Mouse (Mus musculus) stomach, embryonic 15.5 days (tissue): ENCODE measurements at regions not wholly inside any gene's neighbourhood (a gene's known extent, or its start where the extent isn't known, plus 50 kb on each side); places are given as distances from the start of the nearest gene placed in this dataset. TPM values are rescaled to one million over a fixed set of nuclear protein-coding genes. Genes with fewer than 3 reads are reported as not detected.

Experiments
- ATAC-seq: fragments of 200-750 bp; cut with Nextera tagmentation; 2 replicates; pipeline ENCODE4 v1.8.0; 2017; ENCODE audit warnings: low read depth, moderate number of reproducible peaks, moderate TSS enrichment; ENCODE audit not compliant: insufficient read depth, low FRiP score
- H3K27ac ChIP-seq: fragments of 300-500 bp; sonication (generic); 2 replicates; pipeline ENCODE4 v1.5.1; 2015; ENCODE audit warnings: mild to moderate bottlenecking, inconsistent platforms
- H3K27me3 ChIP-seq: fragments of 300-500 bp; sonication (generic); replicated peaks from 2 replicates; pipeline ENCODE4 v1.6.1; 2015; ENCODE audit warnings: inconsistent platforms
- H3K36me3 ChIP-seq: fragments of 300-500 bp; sonication (generic); 2 replicates; pipeline ENCODE4 v1.6.1; 2015; ENCODE audit warnings: inconsistent platforms
- H3K4me1 ChIP-seq: fragments of 300-500 bp; sonication (generic); 2 replicates; pipeline ENCODE4 v1.6.1; 2015; ENCODE audit warnings: inconsistent platforms
- H3K4me2 ChIP-seq: fragments of 300-500 bp; sonication (generic); 2 replicates; pipeline ENCODE4 v1.6.1; 2015; ENCODE audit warnings: mild to moderate bottlenecking, inconsistent platforms
- H3K4me3 ChIP-seq: fragments of 300-500 bp; sonication (generic); replicated peaks from 2 replicates; pipeline ENCODE4 v1.5.1; 2015; ENCODE audit warnings: inconsistent platforms
- H3K9ac ChIP-seq: fragments of 300-500 bp; sonication (generic); 2 replicates; pipeline ENCODE4 v1.6.1; 2015; ENCODE audit warnings: inconsistent platforms
- H3K9me3 ChIP-seq: fragments of 300-500 bp; sonication (generic); 2 replicates; pipeline ENCODE4 v1.6.1; 2016; ENCODE audit warnings: inconsistent platforms
- WGBS: fragments of 180-500 bp; shearing (Covaris S2); methylation state at CpG from one replicate; pipeline ENCODE4 v1.1.7; 2015; 5-methylcytosine and 5-hydroxymethylcytosine counted together
- microRNA-seq: library from miRNA; unstranded; fragments of <30 nt; microRNA quantifications from one replicate; pipeline ENCODE4, GENCODE M21; 2016

- Histone ChIP-seq H3K4me1 (no peaks in the 10 kb centered on the region), H3K27me3 (no peaks in the 10 kb centered on the region), H3K9ac (no peak overlapping the region), H3K4me3 (no peak overlapping the region), H3K4me2 (no peak overlapping the region), H3K36me3 (no peaks in the 10 kb centered on the region), H3K27ac (no peak overlapping the region), H3K9me3 (no peaks in the 10 kb centered on the region)
- 73% methylated on average over 5 of the region's 5 CpGs for WGBS
- ATAC-seq: no peak
Observed at GRCm38 (mm10) chr3:151384850-151385249, 52.8 kb upstream of the Adgrl4 start.

DNA sequence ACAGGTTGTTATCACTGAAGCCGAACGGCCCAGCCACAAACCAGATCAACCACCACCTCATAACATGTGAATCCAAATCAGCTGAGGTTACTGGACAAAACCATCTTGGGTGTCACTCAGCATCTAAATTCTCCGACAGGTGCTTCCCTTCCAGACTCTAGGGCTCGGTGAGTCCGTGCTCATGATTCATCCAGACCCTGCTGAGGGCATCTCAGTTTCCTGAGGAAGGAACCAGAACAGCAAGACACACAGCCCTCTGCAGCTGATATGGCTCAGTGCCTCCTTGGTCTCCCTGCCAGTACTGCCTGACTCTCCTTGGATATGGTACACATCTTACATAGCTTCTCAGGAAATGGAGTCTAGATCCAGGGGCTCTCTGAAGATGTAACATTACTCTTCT lies 51.6 kb upstream of the Adgrl4 start:
- no peak for ATAC-seq
- H3K27ac ChIP-seq: no peak overlapping the region
- no peak overlapping the region for H3K9ac ChIP-seq
- no peaks in the 10 kb centered on the region for H3K36me3 ChIP-seq
- no peak overlapping the region for H3K4me2 ChIP-seq
- no peak overlapping the region for H3K4me3 ChIP-seq
- no peaks in the 10 kb centered on the region for H3K27me3 ChIP-seq
- H3K4me1 ChIP-seq: no peaks in the 10 kb centered on the region
- no peaks in the 10 kb centered on the region for H3K9me3 ChIP-seq
- 72% methylated on average over 5 of the region's 5 CpGs for WGBS

Small RNAs in the stretch of these regions (microRNA-seq; reads per million reads assigned to microRNA genes)
- not detected for gene Mir3963
